Mouse (Mus musculus): Measurements from ENCODE around the gene Tyrp1. TPM values are rescaled to one million over a fixed set of nuclear protein-coding genes. Genes with fewer than 3 reads are reported as not detected.

Tyrp1 gene
- polyA plus RNA-seq, 1 experiment from 2014 or later, result not detected

Other genes with a start within 250 kb of the Tyrp1 start
- gene Lurap1l, start 76.5 kb downstream of the Tyrp1 start, polyA plus RNA-seq (2015; fragmentation: Nextera tagmentation; extraction: Ambion mirVana), result 13.6 and 15.0 TPM in 2 replicates

Measured in kidney, embryonic 15.5 days (tissue).